Mouse (Mus musculus): ENCODE results near the gene Elf1. TPM values are rescaled to one million over a fixed set of nuclear protein-coding genes. Genes with fewer than 3 reads are reported as not detected.

The Elf1 gene
- total and polyA plus RNA-seq, 2 experiments from 2014 or later: 3.4 to 6.4 TPM

GRCm38 (mm10) chr14:79507846-79508245 lies 26.9 kb downstream of the Elf1 start:
- ATAC-seq: no peak
- no peaks in the 10 kb centered on the region for H3K4me1 ChIP-seq (ENCODE audit: insufficient read depth, low read length)
- no peaks in the 10 kb centered on the region for H3K9me3 ChIP-seq (ENCODE audit: low read length)
- no peak for DNase-seq (ENCODE audit: low spot score)
- no peaks in the 10 kb centered on the region for H3K36me3 ChIP-seq (ENCODE audit: insufficient read depth, low read length)
- no peak for TF ChIP-seq CTCF (IDR thresholded peaks at IDR 0.05; ENCODE audit: low read depth)
- 81% methylated on average over 1 of the region's 1 CpGs for WGBS
- H3K4me2 ChIP-seq (ENCODE audit: low read depth, low read length): no peak overlapping the region
- no peaks in the 10 kb centered on the region for H3K27me3 ChIP-seq (ENCODE audit: insufficient read depth, low read length)
- H3K27ac ChIP-seq: no peak overlapping the region
- H3K9ac ChIP-seq (replicated peaks; ENCODE audit: low read length): no peak overlapping the region
- no peak overlapping the region for H3K4me3 ChIP-seq (ENCODE audit: low read length)

DNA sequence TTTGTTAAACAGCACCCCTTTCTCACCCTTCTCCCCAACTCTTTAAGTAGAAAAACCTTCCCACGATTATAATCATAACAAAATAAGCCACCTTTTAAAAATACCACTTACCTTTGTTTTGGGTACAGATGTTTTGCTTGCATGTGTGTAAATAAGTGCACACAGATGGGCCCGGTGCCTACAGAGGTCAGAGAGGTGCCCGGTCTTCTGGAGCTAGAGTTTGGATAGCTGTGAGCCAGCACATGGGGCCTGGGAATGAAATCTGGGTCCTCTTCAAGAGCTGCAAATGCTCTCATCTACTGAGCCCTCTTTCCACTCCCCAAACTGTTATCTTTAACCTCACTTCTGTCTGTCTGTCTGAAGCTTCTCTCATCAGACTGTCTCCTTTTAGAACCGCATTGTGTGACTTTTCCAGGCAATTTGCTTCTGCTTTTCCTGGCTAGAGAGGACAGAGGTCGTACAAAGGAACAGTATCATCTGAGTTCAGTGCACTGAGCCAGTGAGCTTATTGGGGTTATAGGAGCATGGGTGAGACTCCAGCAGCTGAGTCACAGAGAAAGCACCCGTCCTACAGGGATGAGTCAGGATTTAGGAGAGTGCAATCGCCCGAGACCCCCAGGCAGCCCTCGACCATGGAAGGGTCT lies 27.8 kb downstream of the Elf1 start:
- 79% methylated on average over 9 of the region's 9 CpGs for WGBS
- TF ChIP-seq CTCF (IDR thresholded peaks at IDR 0.05; ENCODE audit: low read depth): no peak
- ATAC-seq: no peak

GRCm38 (mm10) chr14:79511521-79511920 lies 30.5 kb downstream of the Elf1 start:
- H3K4me3 ChIP-seq (ENCODE audit: low read length): no peak overlapping the region
- 86% methylated on average over 1 of the region's 1 CpGs for WGBS
- no peaks in the 10 kb centered on the region for H3K27me3 ChIP-seq (ENCODE audit: insufficient read depth, low read length)
- no peak overlapping the region for H3K9ac ChIP-seq (replicated peaks; ENCODE audit: low read length)
- no peak for DNase-seq (ENCODE audit: low spot score)
- TF ChIP-seq CTCF (IDR thresholded peaks at IDR 0.05; ENCODE audit: low read depth): no peak
- no peak overlapping the region for H3K27ac ChIP-seq
- no peaks in the 10 kb centered on the region for H3K4me1 ChIP-seq (ENCODE audit: insufficient read depth, low read length)
- H3K4me2 ChIP-seq (ENCODE audit: low read depth, low read length): no peak overlapping the region
- no peaks in the 10 kb centered on the region for H3K36me3 ChIP-seq (ENCODE audit: insufficient read depth, low read length)
- H3K9me3 ChIP-seq (ENCODE audit: low read length): no peaks in the 10 kb centered on the region
- no peak for ATAC-seq

More for the DNA sequence above, 27.8 kb downstream of the Elf1 start:
- no peak overlapping the region for H3K27ac ChIP-seq
- no peaks in the 10 kb centered on the region for H3K36me3 ChIP-seq (ENCODE audit: insufficient read depth, low read length)
- no peaks in the 10 kb centered on the region for H3K4me1 ChIP-seq (ENCODE audit: insufficient read depth, low read length)
- no peak overlapping the region for H3K4me3 ChIP-seq (ENCODE audit: low read length)
- no peaks in the 10 kb centered on the region for H3K27me3 ChIP-seq (ENCODE audit: insufficient read depth, low read length)
- H3K9me3 ChIP-seq (ENCODE audit: low read length): no peaks in the 10 kb centered on the region
- DNase-seq (ENCODE audit: low spot score): no peak
- H3K4me2 ChIP-seq (ENCODE audit: low read depth, low read length): no peak overlapping the region
- no peak overlapping the region for H3K9ac ChIP-seq (replicated peaks; ENCODE audit: low read length)

DNA sequence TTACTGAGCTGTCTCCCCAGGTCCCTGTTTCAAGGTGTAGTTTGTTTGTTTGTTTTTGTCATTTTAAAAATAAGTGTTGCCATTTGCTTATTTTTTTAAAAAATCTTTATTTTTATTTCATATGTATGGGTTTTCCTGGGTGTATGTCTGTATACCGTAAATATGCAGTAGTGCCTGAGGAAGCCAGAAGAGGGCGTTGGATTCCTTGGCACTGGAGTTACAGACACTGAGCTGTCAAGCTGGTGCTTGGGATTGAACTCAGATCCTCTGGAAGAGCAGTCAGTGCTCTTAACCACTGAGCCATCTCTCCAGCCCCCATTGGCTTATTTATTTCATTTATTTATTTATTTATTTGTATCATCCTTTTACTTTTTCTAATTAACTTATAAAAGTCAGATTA lies 33.0 kb downstream of the Elf1 start:
- no peak overlapping the region for H3K4me2 ChIP-seq (ENCODE audit: low read depth, low read length)
- no peaks in the 10 kb centered on the region for H3K36me3 ChIP-seq (ENCODE audit: insufficient read depth, low read length)
- no peak overlapping the region for H3K9ac ChIP-seq (replicated peaks; ENCODE audit: low read length)
- WGBS: 80% methylated on average over 2 of the region's 2 CpGs
- TF ChIP-seq CTCF (IDR thresholded peaks at IDR 0.05; ENCODE audit: low read depth): no peak
- DNase-seq (ENCODE audit: low spot score) (no peak), ATAC-seq (no peak)
- H3K27me3 ChIP-seq (ENCODE audit: insufficient read depth, low read length): no peaks in the 10 kb centered on the region
- H3K9me3 ChIP-seq (ENCODE audit: low read length): no peaks in the 10 kb centered on the region
- H3K27ac ChIP-seq: no peak overlapping the region
- H3K4me1 ChIP-seq (ENCODE audit: insufficient read depth, low read length): no peaks in the 10 kb centered on the region
- H3K4me3 ChIP-seq (ENCODE audit: low read length): no peak overlapping the region

- Histone ChIP-seq H3K36me3 (ENCODE audit: insufficient read depth, low read length) (no peaks in the 10 kb centered on the region), H3K9ac (replicated peaks; ENCODE audit: low read length) (no peak overlapping the region), H3K9me3 (ENCODE audit: low read length) (no peaks in the 10 kb centered on the region), H3K4me1 (ENCODE audit: insufficient read depth, low read length) (no peaks in the 10 kb centered on the region), H3K4me2 (ENCODE audit: low read depth, low read length) (no peak overlapping the region), H3K27me3 (ENCODE audit: insufficient read depth, low read length) (no peaks in the 10 kb centered on the region), H3K27ac (no peak overlapping the region), H3K4me3 (ENCODE audit: low read length) (no peak overlapping the region)
- WGBS: 92% methylated on average over 8 of the region's 8 CpGs
- no peak for TF ChIP-seq CTCF (IDR thresholded peaks at IDR 0.05; ENCODE audit: low read depth)
- DNase-seq (ENCODE audit: low spot score) (no peak), ATAC-seq (no peak)
Observed at GRCm38 (mm10) chr14:79515100-79515499, 34.1 kb downstream of the Elf1 start.

DNA sequence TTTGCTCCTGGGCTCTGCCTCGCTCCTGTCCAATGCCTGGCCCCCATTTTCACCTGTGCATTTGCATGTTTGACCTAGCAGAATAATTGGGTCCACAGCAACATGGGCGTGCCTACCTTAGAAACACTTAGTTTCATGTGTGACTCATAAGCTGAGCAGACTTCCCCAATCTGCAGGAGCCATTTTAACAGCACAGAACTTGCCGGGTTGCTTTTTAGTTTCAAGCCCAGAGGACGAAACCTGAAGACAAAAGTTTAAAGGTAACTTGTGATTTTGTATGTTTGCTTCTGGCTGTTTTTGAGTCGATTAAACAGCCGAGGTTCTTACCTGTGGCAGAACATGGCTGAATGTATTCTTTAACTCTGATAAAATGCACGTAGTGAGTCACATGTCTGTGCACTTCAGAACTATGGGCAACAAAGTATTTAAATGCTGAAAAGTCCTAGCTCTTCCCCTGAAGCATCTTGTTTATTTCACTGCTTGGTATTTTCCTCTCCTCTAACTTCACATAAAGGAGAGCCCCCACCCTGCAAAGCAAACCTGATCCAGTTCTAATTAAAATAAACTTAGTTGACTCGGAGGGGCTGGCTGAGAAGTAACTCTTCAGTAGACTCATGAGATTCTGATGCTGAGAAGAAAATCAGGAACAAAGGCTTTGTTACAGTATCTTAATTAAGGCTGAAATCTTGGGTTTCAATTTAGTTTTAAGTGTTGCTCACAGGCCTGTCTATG lies 34.7 kb downstream of the Elf1 start:
- Histone ChIP-seq H3K27me3 (ENCODE audit: insufficient read depth, low read length) (no peaks in the 10 kb centered on the region), H3K36me3 (ENCODE audit: insufficient read depth, low read length) (no peaks in the 10 kb centered on the region), H3K9ac (replicated peaks; ENCODE audit: low read length) (no peak overlapping the region), H3K9me3 (ENCODE audit: low read length) (no peaks in the 10 kb centered on the region), H3K27ac (no peak overlapping the region), H3K4me1 (ENCODE audit: insufficient read depth, low read length) (no peaks in the 10 kb centered on the region), H3K4me2 (ENCODE audit: low read depth, low read length) (no peak overlapping the region), H3K4me3 (ENCODE audit: low read length) (no peak overlapping the region)
- WGBS: 83% methylated on average over 8 of the region's 8 CpGs
- DNase-seq (ENCODE audit: low spot score): no peak
- ATAC-seq: no peak
- TF ChIP-seq CTCF (IDR thresholded peaks at IDR 0.05; ENCODE audit: low read depth): no peak

GRCm38 (mm10) chr14:79516243-79516610 lies 35.2 kb downstream of the Elf1 start:
- no peak overlapping the region for H3K4me3 ChIP-seq (ENCODE audit: low read length)
- no peak overlapping the region for H3K4me2 ChIP-seq (ENCODE audit: low read depth, low read length)
- no peak for TF ChIP-seq CTCF (IDR thresholded peaks at IDR 0.05; ENCODE audit: low read depth)
- WGBS: 81% methylated on average over 5 of the region's 5 CpGs
- H3K27me3 ChIP-seq (ENCODE audit: insufficient read depth, low read length): no peaks in the 10 kb centered on the region
- no peak overlapping the region for H3K9ac ChIP-seq (replicated peaks; ENCODE audit: low read length)
- no peaks in the 10 kb centered on the region for H3K9me3 ChIP-seq (ENCODE audit: low read length)
- H3K27ac ChIP-seq: no peak overlapping the region
- no peak for ATAC-seq
- no peaks in the 10 kb centered on the region for H3K36me3 ChIP-seq (ENCODE audit: insufficient read depth, low read length)
- DNase-seq (ENCODE audit: low spot score): no peak
- no peaks in the 10 kb centered on the region for H3K4me1 ChIP-seq (ENCODE audit: insufficient read depth, low read length)

Measured in hindbrain, postnatal 0 days (tissue).